Mouse (Mus musculus): Measurements from ENCODE around the gene Cep128. TPM values are rescaled to one million over a fixed set of nuclear protein-coding genes. Genes with fewer than 3 reads are reported as not detected.

The Cep128 gene
- polyA plus RNA-seq, 1 experiment from 2014 or later = 12.6 TPM

DNA sequence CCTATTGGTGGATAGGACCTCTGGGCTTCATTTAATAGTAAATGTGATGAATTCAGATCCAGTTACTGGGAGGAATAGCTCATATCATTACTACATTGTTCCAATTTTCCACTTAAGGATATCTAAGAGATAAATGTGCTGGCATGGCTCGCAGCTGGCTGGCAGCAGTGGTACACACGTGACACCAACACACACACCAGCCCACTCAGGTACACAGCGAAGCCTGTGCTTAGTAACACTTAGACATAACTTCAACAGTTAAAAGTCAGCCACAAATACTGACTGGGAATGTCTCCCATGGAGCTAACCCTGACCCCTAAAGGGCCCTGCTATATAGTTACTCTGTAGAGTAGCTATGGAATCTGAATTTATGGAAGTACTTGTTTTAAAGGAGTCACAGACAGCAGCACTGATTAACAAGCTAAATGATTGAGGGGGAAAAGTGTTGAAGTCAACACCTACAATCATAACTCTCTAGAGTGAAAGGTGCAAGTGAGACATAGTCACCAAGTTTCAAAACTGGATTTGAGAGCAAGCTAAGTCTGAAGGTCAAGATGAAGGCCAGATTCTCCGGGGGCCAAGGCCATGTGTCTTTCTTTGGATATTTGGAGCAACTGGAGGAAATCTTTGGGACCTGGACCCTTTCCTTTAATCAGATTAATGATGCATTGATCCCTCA lies 320.7 kb downstream of the Cep128 start:
- ATAC-seq (ENCODE audit: insufficient read depth) = no peak
- Histone ChIP-seq H3K27ac (ENCODE audit: low read depth) (peak overlapping the region; percentile 83; the same call in 1 of the 2 replicates), H3K4me3 (ENCODE audit: low read depth, low read length) (no peak overlapping the region), H3K9ac (no peak overlapping the region), H3K4me1 (ENCODE audit: insufficient read depth) (peaks cover 10% of the 10 kb centered on the region), H3K9me3 (ENCODE audit: low read depth, low read length) (no peaks in the 10 kb centered on the region), H3K4me2 (no peak overlapping the region), H3K36me3 (ENCODE audit: insufficient read depth) (no peaks in the 10 kb centered on the region), H3K27me3 (ENCODE audit: insufficient read depth, low read length) (no peaks in the 10 kb centered on the region)
- DNase-seq = no peak
- WGBS = 61% methylated on average over 4 of the region's 4 CpGs
- TF ChIP-seq CTCF (IDR thresholded peaks at IDR 0.05; ENCODE audit: low read depth) = no peak

DNA sequence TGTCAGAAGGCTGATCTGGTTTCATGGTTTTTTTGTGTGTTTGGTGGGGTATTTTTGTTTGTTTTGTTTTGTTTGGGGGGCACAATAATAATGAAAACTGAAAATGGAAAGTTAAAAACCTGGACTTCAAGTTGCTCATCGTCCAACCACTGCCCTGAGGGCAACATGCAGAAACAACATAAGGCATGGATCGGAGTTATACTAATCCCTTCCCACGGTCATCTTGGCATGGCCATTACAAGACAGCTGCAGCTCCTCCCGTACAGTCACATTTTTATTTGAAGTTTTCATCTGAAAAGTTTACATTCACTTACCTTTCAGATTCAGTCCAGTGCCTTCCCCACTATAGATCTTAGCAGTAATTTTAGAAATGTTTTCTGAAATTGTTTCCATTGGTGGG lies 321.5 kb downstream of the Cep128 start:
- no peak for ATAC-seq (ENCODE audit: insufficient read depth)
- no peak for TF ChIP-seq CTCF (IDR thresholded peaks at IDR 0.05; ENCODE audit: low read depth)
- Histone ChIP-seq H3K27ac (ENCODE audit: low read depth) (peak overlapping the region; percentile 83; the same call in 1 of the 2 replicates), H3K4me2 (no peak overlapping the region), H3K36me3 (ENCODE audit: insufficient read depth) (no peaks in the 10 kb centered on the region), H3K4me1 (ENCODE audit: insufficient read depth) (peaks cover 10% of the 10 kb centered on the region), H3K4me3 (ENCODE audit: low read depth, low read length) (no peak overlapping the region), H3K9me3 (ENCODE audit: low read depth, low read length) (no peaks in the 10 kb centered on the region), H3K9ac (no peak overlapping the region), H3K27me3 (ENCODE audit: insufficient read depth, low read length) (no peaks in the 10 kb centered on the region)
- 56% methylated on average over 4 of the region's 4 CpGs for WGBS
- peak; percentile 32 for DNase-seq

DNA sequence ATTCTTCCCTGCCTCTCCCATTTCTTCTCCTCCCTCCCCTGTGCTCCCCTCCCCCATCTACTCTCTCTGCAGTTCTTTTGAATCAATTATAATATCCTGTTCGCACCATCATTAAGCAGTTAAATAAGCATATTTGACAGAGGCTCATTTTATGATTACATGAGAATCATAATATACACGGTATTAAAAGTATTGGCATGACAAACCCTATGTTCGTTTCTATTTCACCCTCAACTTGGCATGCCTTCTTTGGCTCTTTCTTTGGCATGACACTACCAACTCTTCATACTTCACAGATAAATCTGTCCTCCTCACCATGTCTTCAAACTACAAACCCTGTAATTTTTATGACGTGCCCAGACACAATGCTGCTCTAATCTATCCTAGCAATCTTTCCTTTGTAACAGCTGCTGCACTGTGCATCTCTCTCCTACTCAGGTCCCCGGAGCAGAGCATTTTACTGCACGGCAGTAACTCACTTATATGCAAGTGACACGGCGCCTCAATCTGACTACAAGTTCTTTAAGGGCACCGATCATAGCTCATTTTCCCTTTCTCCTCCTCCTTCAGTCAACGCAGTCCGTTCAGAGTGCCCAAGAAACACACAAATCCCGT lies 324.4 kb downstream of the Cep128 start:
- 82% methylated on average over 12 of the region's 12 CpGs for WGBS
- ATAC-seq (ENCODE audit: insufficient read depth) (no peak), DNase-seq (no peak)
- H3K27ac ChIP-seq (ENCODE audit: low read depth) = no peak overlapping the region
- no peak overlapping the region for H3K4me3 ChIP-seq (ENCODE audit: low read depth, low read length)
- no peaks in the 10 kb centered on the region for H3K9me3 ChIP-seq (ENCODE audit: low read depth, low read length)
- H3K27me3 ChIP-seq (ENCODE audit: insufficient read depth, low read length) = no peaks in the 10 kb centered on the region
- H3K36me3 ChIP-seq (ENCODE audit: insufficient read depth) = no peaks in the 10 kb centered on the region
- H3K4me1 ChIP-seq (ENCODE audit: insufficient read depth) = peaks cover 10% of the 10 kb centered on the region
- H3K9ac ChIP-seq = no peak overlapping the region
- no peak for TF ChIP-seq CTCF (IDR thresholded peaks at IDR 0.05; ENCODE audit: low read depth)
- H3K4me2 ChIP-seq = no peak overlapping the region

DNA sequence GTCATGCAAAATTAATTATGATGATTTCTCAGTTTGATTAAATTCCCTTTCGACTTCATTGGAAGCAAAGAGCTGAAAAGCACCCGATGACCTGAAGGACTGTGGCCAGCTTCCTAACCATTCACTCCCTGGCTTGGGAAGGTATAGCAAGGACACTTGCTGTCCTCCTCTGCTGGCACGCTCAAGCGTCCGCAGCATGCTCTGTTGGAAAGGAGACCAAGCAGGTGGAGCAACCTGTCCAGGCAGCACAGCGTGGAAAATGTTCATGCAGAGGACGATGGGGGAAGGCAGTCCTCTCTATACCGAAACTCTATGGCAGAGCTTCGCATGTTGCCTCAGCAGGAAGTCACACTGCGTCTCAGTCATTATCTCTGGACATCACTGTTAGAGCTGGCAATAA lies 327.3 kb downstream of the Cep128 start:
- Histone ChIP-seq H3K4me3 (ENCODE audit: low read depth, low read length) (no peak overlapping the region), H3K9me3 (ENCODE audit: low read depth, low read length) (no peaks in the 10 kb centered on the region), H3K4me2 (no peak overlapping the region), H3K4me1 (ENCODE audit: insufficient read depth) (no peaks in the 10 kb centered on the region), H3K27me3 (ENCODE audit: insufficient read depth, low read length) (no peaks in the 10 kb centered on the region), H3K36me3 (ENCODE audit: insufficient read depth) (no peaks in the 10 kb centered on the region), H3K9ac (no peak overlapping the region), H3K27ac (ENCODE audit: low read depth) (no peak overlapping the region)
- ATAC-seq (ENCODE audit: insufficient read depth) (no peak), DNase-seq (no peak)
- 84% methylated on average over 10 of the region's 10 CpGs for WGBS
- TF ChIP-seq CTCF (IDR thresholded peaks at IDR 0.05; ENCODE audit: low read depth) = no peak

DNA sequence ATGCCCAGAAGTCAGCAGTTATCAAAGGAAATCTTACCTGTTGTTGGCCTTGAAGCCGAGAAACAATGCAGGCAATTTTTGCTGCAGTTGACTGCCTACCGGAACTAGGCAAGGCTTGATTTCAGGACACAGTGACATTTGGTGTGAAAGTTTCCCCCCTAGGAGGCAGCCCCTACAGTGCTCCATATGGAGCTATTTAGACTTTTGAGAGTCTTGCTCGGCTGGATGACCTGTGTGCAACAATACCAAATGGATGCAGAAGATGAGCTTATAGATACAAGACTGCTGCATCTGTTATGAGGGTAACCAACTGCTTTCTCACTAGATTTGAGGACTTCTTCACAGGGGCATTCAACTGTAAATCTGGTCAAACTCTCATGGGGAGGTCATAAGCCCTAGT lies 331.9 kb downstream of the Cep128 start:
- WGBS = 89% methylated on average over 3 of the region's 3 CpGs
- Histone ChIP-seq H3K27ac (ENCODE audit: low read depth) (no peak overlapping the region), H3K27me3 (ENCODE audit: insufficient read depth, low read length) (no peaks in the 10 kb centered on the region), H3K9me3 (ENCODE audit: low read depth, low read length) (no peaks in the 10 kb centered on the region), H3K4me1 (ENCODE audit: insufficient read depth) (no peaks in the 10 kb centered on the region), H3K9ac (no peak overlapping the region), H3K4me3 (ENCODE audit: low read depth, low read length) (no peak overlapping the region), H3K36me3 (ENCODE audit: insufficient read depth) (no peaks in the 10 kb centered on the region), H3K4me2 (no peak overlapping the region)
- DNase-seq (no peak), ATAC-seq (ENCODE audit: insufficient read depth) (no peak)
- TF ChIP-seq CTCF (IDR thresholded peaks at IDR 0.05; ENCODE audit: low read depth) = no peak

DNA sequence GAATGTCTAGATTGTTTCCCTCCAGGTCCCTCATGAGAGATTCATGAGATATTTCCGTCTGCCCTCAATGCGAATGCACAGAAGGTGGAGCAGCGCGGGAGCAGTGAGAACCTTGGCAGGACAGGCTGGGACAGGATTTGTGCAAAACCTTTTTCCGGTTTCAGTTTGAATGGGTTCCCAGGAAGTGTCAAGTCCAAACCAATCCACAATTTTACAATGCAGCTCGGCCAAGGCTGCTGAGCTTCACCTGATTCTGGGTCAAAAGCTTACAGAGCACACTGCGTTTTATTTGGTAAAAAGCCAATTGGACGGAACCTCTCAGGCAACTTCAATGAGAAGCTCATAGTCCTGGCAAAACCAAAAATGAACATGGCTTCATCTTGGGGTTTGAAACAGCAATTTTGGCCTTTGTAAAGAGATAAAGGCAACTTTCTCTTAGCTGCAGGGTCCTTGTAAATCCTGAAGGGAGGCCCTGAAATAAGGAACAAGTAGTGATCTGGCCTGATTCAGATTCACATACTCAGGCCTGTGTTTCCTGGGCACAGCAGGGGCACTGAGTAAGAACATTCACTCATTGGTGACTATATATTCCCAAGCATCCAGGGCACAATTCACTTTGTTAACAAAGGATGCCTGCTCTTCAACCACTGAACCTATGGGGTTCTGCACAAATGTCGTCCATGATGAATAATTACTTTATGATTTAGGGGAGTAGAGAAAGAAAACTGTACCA lies 333.4 kb downstream of the Cep128 start:
- no peaks in the 10 kb centered on the region for H3K9me3 ChIP-seq (ENCODE audit: low read depth, low read length)
- no peak overlapping the region for H3K9ac ChIP-seq
- H3K4me3 ChIP-seq (ENCODE audit: low read depth, low read length) = no peak overlapping the region
- H3K27ac ChIP-seq (ENCODE audit: low read depth) = no peak overlapping the region
- ATAC-seq (ENCODE audit: insufficient read depth) (no peak), DNase-seq (no peak)
- 84% methylated on average over 9 of the region's 9 CpGs for WGBS
- H3K36me3 ChIP-seq (ENCODE audit: insufficient read depth) = no peaks in the 10 kb centered on the region
- no peaks in the 10 kb centered on the region for H3K27me3 ChIP-seq (ENCODE audit: insufficient read depth, low read length)
- no peak for TF ChIP-seq CTCF (IDR thresholded peaks at IDR 0.05; ENCODE audit: low read depth)
- H3K4me1 ChIP-seq (ENCODE audit: insufficient read depth) = no peaks in the 10 kb centered on the region
- no peak overlapping the region for H3K4me2 ChIP-seq

DNA sequence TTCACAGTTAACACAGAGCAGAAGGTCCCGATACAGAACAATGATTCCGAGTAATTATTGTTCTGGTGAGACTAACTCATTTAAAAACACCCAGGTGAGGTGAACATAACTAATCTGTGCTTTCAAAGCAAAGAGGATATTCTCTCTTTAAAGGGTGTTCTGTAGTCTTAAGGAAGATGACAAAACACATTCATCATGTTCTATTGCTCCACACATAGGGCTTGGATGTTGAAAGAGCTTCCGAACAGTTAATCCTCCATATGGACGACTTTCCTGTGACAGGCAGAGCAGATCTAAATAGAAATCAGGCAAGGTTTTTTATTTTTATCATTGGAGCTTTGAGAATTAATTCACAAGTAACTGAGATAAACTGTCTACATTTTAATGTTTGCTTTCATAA lies 342.8 kb downstream of the Cep128 start:
- WGBS = 70% methylated on average over 4 of the region's 4 CpGs
- Histone ChIP-seq H3K27me3 (ENCODE audit: insufficient read depth, low read length) (no peaks in the 10 kb centered on the region), H3K36me3 (ENCODE audit: insufficient read depth) (no peaks in the 10 kb centered on the region), H3K4me2 (no peak overlapping the region), H3K4me3 (ENCODE audit: low read depth, low read length) (no peak overlapping the region), H3K9me3 (ENCODE audit: low read depth, low read length) (no peaks in the 10 kb centered on the region), H3K4me1 (ENCODE audit: insufficient read depth) (no peaks in the 10 kb centered on the region), H3K27ac (ENCODE audit: low read depth) (no peak overlapping the region), H3K9ac (no peak overlapping the region)
- TF ChIP-seq CTCF (IDR thresholded peaks at IDR 0.05; ENCODE audit: low read depth) = no peak
- ATAC-seq (ENCODE audit: insufficient read depth) = no peak
- no peak for DNase-seq
